Comparison of ENCODE assay signal across 8 mouse cellular contexts in the genomic region with DNA sequence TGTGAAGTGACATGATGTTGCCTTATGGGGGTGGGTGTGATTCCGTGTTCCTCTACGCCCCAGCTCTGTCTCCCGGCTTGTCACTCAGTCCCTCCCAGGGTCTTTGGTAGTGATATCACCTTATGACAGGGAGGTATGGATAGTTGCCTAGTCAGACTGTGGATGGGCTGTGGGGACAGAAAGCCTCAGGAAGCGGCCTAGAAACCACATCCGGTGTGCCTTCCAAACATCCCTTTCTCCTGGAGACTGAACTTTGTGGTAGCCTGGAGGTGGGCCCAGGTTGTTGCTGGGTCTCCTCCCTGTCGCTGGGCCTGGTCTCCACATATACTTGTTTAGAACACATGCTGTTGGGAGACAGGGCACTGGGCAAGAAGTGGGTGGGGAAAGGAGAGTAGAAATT. TPM values are rescaled to one million over a fixed set of nuclear protein-coding genes. Genes with fewer than 3 reads are reported as not detected.
DNase-seq lines count a peak whose midpoint lies in the region; ATAC-seq and TF ChIP-seq lines count a peak whose summit lies in the region.

No protein-coding gene starts in this region.

- H3K27ac ChIP-seq in heart, embryonic 12.5 days (ENCODE audit: poor library complexity, severe bottlenecking), result no peak overlapping the region; the same call in 1 of the 2 replicates
- H3K27ac ChIP-seq in stomach, embryonic 14.5 days (ENCODE audit: low read length), result no peak overlapping the region
- H3K27ac ChIP-seq in stomach, postnatal 0 days (replicated peaks), result no peak overlapping the region
- H3K27ac ChIP-seq in intestine, postnatal 0 days (ENCODE audit: low read depth, low read length), result no peak overlapping the region

- H3K36me3 ChIP-seq in heart, embryonic 12.5 days, result no peaks in the 10 kb centered on the region
- H3K36me3 ChIP-seq in stomach, embryonic 14.5 days (ENCODE audit: control insufficient read depth, insufficient read depth, low read length), result no peaks in the 10 kb centered on the region
- no peaks in the 10 kb centered on the region for H3K36me3 ChIP-seq in stomach, postnatal 0 days (ENCODE audit: control insufficient read depth, insufficient read depth, low read length)
- no peaks in the 10 kb centered on the region for H3K36me3 ChIP-seq in intestine, postnatal 0 days (ENCODE audit: control insufficient read depth, insufficient read depth)
- no peaks in the 10 kb centered on the region for H3K36me3 ChIP-seq in myocyte (ENCODE audit: control insufficient read depth, insufficient read depth)

- no peaks in the 10 kb centered on the region for H3K79me2 ChIP-seq in myocyte (ENCODE audit: control insufficient read depth, insufficient read depth)

- TF ChIP-seq EP300 in stomach, postnatal 0 days (optimal IDR thresholded peaks at IDR 0.05), result no peak

- peak overlapping the region; percentile 57; the same call in 1 of the 2 replicates for H3K4me3 ChIP-seq in heart, embryonic 12.5 days
- no peak overlapping the region for H3K4me3 ChIP-seq in stomach, embryonic 14.5 days (ENCODE audit: low read depth, low read length)
- no peak overlapping the region for H3K4me3 ChIP-seq in stomach, postnatal 0 days (ENCODE audit: low read depth, low read length)
- no peak overlapping the region for H3K4me3 ChIP-seq in intestine, postnatal 0 days (ENCODE audit: low read depth, low read length)
- peak overlapping the region; percentile 7 for H3K4me3 ChIP-seq in myocyte

- H3ac ChIP-seq in myocyte (ENCODE audit: control insufficient read depth, insufficient read length), result no peak overlapping the region

- ATAC-seq in heart, embryonic 12.5 days (ENCODE audit: insufficient number of reproducible peaks, low FRiP score), result no peak
- no peak for ATAC-seq in stomach, embryonic 14.5 days (ENCODE audit: insufficient number of reproducible peaks, insufficient read depth, low FRiP score, low read depth)
- ATAC-seq in stomach, postnatal 0 days (ENCODE audit: low FRiP score, low TSS enrichment), result no peak
- no peak for ATAC-seq in intestine, postnatal 0 days

- no peak for TF ChIP-seq CTCF in stomach, postnatal 0 days (IDR thresholded peaks at IDR 0.05; ENCODE audit: low read depth)
- no peak for TF ChIP-seq CTCF in intestine, postnatal 0 days (IDR thresholded peaks at IDR 0.05; ENCODE audit: low read depth)

- peaks cover 54% of the 10 kb centered on the region for H3K4me1 ChIP-seq in heart, embryonic 12.5 days (replicated peaks)
- peaks cover 7% of the 10 kb centered on the region; the same call in 1 of the 2 replicates for H3K4me1 ChIP-seq in stomach, embryonic 14.5 days (ENCODE audit: control insufficient read depth, insufficient read depth, low read length)
- peaks cover 7% of the 10 kb centered on the region; the same call in 1 of the 2 replicates for H3K4me1 ChIP-seq in stomach, postnatal 0 days (replicated peaks; ENCODE audit: control insufficient read depth, insufficient read depth)
- H3K4me1 ChIP-seq in intestine, postnatal 0 days (replicated peaks; ENCODE audit: control insufficient read depth, insufficient read depth, low read length), result peaks cover 2% of the 10 kb centered on the region; the same call in 1 of the 2 replicates

- H3K4me2 ChIP-seq in heart, embryonic 12.5 days, result peak overlapping the region; percentile 85
- H3K4me2 ChIP-seq in stomach, embryonic 14.5 days (replicated peaks; ENCODE audit: low read depth, low read length), result peak overlapping the region; percentile 45
- no peak overlapping the region; the same call in 1 of the 2 replicates for H3K4me2 ChIP-seq in stomach, postnatal 0 days (replicated peaks; ENCODE audit: low read depth)
- peak overlapping the region; percentile 83; the same call in 1 of the 2 replicates for H3K4me2 ChIP-seq in intestine, postnatal 0 days (replicated peaks; ENCODE audit: low read depth)
- H3K4me2 ChIP-seq in myocyte (ENCODE audit: low read depth), result peak overlapping the region; percentile 76

- WGBS in heart, embryonic 12.5 days, result 74% methylated on average over 6 of the region's 6 CpGs
- 77% methylated on average over 6 of the region's 6 CpGs for WGBS in stomach, embryonic 14.5 days
- 85% methylated on average over 6 of the region's 6 CpGs for WGBS in stomach, postnatal 0 days
- WGBS in intestine, postnatal 0 days, result 89% methylated on average over 6 of the region's 6 CpGs

- 0 out of 2 replicates have a peak, but pooled peaks cover 12% of the 10 kb centered on the region for H3K27me3 ChIP-seq in heart, embryonic 12.5 days (replicated peaks)
- no peaks in the 10 kb centered on the region for H3K27me3 ChIP-seq in stomach, embryonic 14.5 days (ENCODE audit: control insufficient read depth, insufficient read depth, low read length)
- no peaks in the 10 kb centered on the region for H3K27me3 ChIP-seq in stomach, postnatal 0 days (ENCODE audit: control insufficient read depth, insufficient read depth, low read length)
- H3K27me3 ChIP-seq in intestine, postnatal 0 days (replicated peaks; ENCODE audit: control insufficient read depth, insufficient read depth, low read length), result no peaks in the 10 kb centered on the region
- no peaks in the 10 kb centered on the region for H3K27me3 ChIP-seq in myocyte (ENCODE audit: control insufficient read depth, insufficient read depth, insufficient read length)

- TF ChIP-seq POLR2A in myocyte (IDR thresholded peaks at IDR 0.05; ENCODE audit: insufficient read length, low read depth), result no peak

- H3K9me3 ChIP-seq in heart, embryonic 12.5 days (replicated peaks), result no peaks in the 10 kb centered on the region
- no peaks in the 10 kb centered on the region for H3K9me3 ChIP-seq in stomach, embryonic 14.5 days (ENCODE audit: control insufficient read depth, low read depth, low read length)
- H3K9me3 ChIP-seq in stomach, postnatal 0 days (ENCODE audit: control insufficient read depth, low read length), result no peaks in the 10 kb centered on the region
- no peaks in the 10 kb centered on the region for H3K9me3 ChIP-seq in intestine, postnatal 0 days (ENCODE audit: control insufficient read depth)

- peak overlapping the region; percentile 71; the same call in 1 of the 2 replicates for H3K9ac ChIP-seq in heart, embryonic 12.5 days
- no peak overlapping the region for H3K9ac ChIP-seq in stomach, embryonic 14.5 days (replicated peaks; ENCODE audit: low read depth, low read length)
- no peak overlapping the region for H3K9ac ChIP-seq in stomach, postnatal 0 days (ENCODE audit: low read length)
- no peak overlapping the region for H3K9ac ChIP-seq in intestine, postnatal 0 days (ENCODE audit: low read depth, low read length)

- DNase-seq in heart, adult 11 months, result no peak
- DNase-seq in stomach, postnatal 0 days (ENCODE audit: low spot score), result no peak
- DNase-seq in adrenal gland, adult (ENCODE audit: inconsistent age in 2 of 2, low spot score in 1 of 2), result no peak
- DNase-seq in layer of hippocampus, adult 9-11 months, result no peak

TF ChIP-seq in myocyte, 11 proteins besides CTCF, POLR2A, EP300 and RAD21:
- TF ChIP-seq MAX (IDR thresholded peaks at IDR 0.05; ENCODE audit: low read depth) (no peak), CEBPB (IDR thresholded peaks at IDR 0.05; ENCODE audit: insufficient read depth, poor library complexity, severe bottlenecking) (no peak), MYOG (IDR thresholded peaks at IDR 0.05; ENCODE audit: control insufficient read depth in 1 of 3, insufficient read depth in 1 of 3, insufficient read length in 2 of 3, low read depth in 2 of 3) (no peak), SRF (IDR thresholded peaks at IDR 0.05; ENCODE audit: control insufficient read depth, insufficient read length, low read depth) (no peak), USF1 (IDR thresholded peaks at IDR 0.05; ENCODE audit: low read depth) (no peak), TCF3 (IDR thresholded peaks at IDR 0.05; ENCODE audit: insufficient read length, low read depth) (no peak), TCF12 (IDR thresholded peaks at IDR 0.05; ENCODE audit: insufficient read depth, poor library complexity, severe bottlenecking) (no peak), MYOD1 (IDR thresholded peaks at IDR 0.05; ENCODE audit: control insufficient read depth in 1 of 3, insufficient read length in 2 of 3, low read depth in 2 of 3) (no peak)

RNA-seq across cellular contexts. Expression of a gene that starts 17.9 kb away (rescaled TPM):
- 10.1 and 10.2 TPM in 2 replicates for polyA plus RNA-seq in heart, embryonic 12.5 days (2016; fragmentation: Nextera tagmentation; extraction: Ambion mirVana)
- polyA plus RNA-seq in stomach, embryonic 14.5 days (2014; fragmentation: Nextera tagmentation; extraction: Ambion mirVana), result 5.4 TPM in 2 replicates
- polyA plus RNA-seq in stomach, postnatal 0 days (2015; fragmentation: Nextera tagmentation; extraction: Ambion mirVana), result 2.5 and 3.0 TPM in 2 replicates
- 2.8 and 3.5 TPM in 2 replicates for polyA plus RNA-seq in intestine, postnatal 0 days (2015; fragmentation: Nextera tagmentation; extraction: Ambion mirVana)
- 3.6 TPM for polyA plus RNA-seq in myocyte (2012; fragmentation: generic; extraction: Trizol)

RNA-seq across cellular contexts. Expression of a gene that starts 33.6 kb away (rescaled TPM):
- polyA plus RNA-seq in heart, embryonic 12.5 days (2016; fragmentation: Nextera tagmentation; extraction: Ambion mirVana), result 232 and 241 TPM in 2 replicates
- polyA plus RNA-seq in stomach, embryonic 14.5 days (2014; fragmentation: Nextera tagmentation; extraction: Ambion mirVana), result 283 and 302 TPM in 2 replicates
- polyA plus RNA-seq in stomach, postnatal 0 days (2015; fragmentation: Nextera tagmentation; extraction: Ambion mirVana), result 161 TPM in 2 replicates
- polyA plus RNA-seq in intestine, postnatal 0 days (2015; fragmentation: Nextera tagmentation; extraction: Ambion mirVana), result 113 and 115 TPM in 2 replicates
- polyA plus RNA-seq in myocyte (2012; fragmentation: generic; extraction: Trizol), result 288 TPM

RNA-seq across cellular contexts. Expression of a gene that starts 52.4 kb away (rescaled TPM):
- polyA plus RNA-seq in heart, embryonic 12.5 days (2016; fragmentation: Nextera tagmentation; extraction: Ambion mirVana), result 15.3 and 17.5 TPM in 2 replicates
- 10.2 and 10.9 TPM in 2 replicates for polyA plus RNA-seq in stomach, embryonic 14.5 days (2014; fragmentation: Nextera tagmentation; extraction: Ambion mirVana)
- 6.8 and 7.1 TPM in 2 replicates for polyA plus RNA-seq in stomach, postnatal 0 days (2015; fragmentation: Nextera tagmentation; extraction: Ambion mirVana)
- polyA plus RNA-seq in intestine, postnatal 0 days (2015; fragmentation: Nextera tagmentation; extraction: Ambion mirVana), result 8.0 and 9.2 TPM in 2 replicates
- 11.4 TPM for polyA plus RNA-seq in myocyte (2012; fragmentation: generic; extraction: Trizol)

RNA-seq across cellular contexts. Expression of a gene that starts 55.7 kb away (rescaled TPM):
- 46.7 and 49.6 TPM in 2 replicates for polyA plus RNA-seq in heart, embryonic 12.5 days (2016; fragmentation: Nextera tagmentation; extraction: Ambion mirVana)
- polyA plus RNA-seq in stomach, embryonic 14.5 days (2014; fragmentation: Nextera tagmentation; extraction: Ambion mirVana), result 34.5 and 40.3 TPM in 2 replicates
- 37.2 and 40.8 TPM in 2 replicates for polyA plus RNA-seq in stomach, postnatal 0 days (2015; fragmentation: Nextera tagmentation; extraction: Ambion mirVana)
- polyA plus RNA-seq in intestine, postnatal 0 days (2015; fragmentation: Nextera tagmentation; extraction: Ambion mirVana), result 38.3 and 42.4 TPM in 2 replicates
- 34.1 TPM for polyA plus RNA-seq in myocyte (2012; fragmentation: generic; extraction: Trizol)

Comparison
In these comparisons a context has a peak if more than half of its experiments do, and no peak if none do; other contexts are left out.
1. H3K4me3 ChIP-seq: peak in heart, embryonic 12.5 days (single experiment) and myocyte (single experiment); none in stomach, embryonic 14.5 days (single experiment), stomach, postnatal 0 days (single experiment) and intestine, postnatal 0 days (single experiment).